19 mouse cellular contexts compared by ENCODE assay signal in genomic region chr3:131359011-131359410, GRCm38 (mm10). TPM values are rescaled to one million over a fixed set of nuclear protein-coding genes. Genes with fewer than 3 reads are reported as not detected.
"Had no signal": no experiment of that assay in that cellular context is flagged by ENCODE, and none has a peak within 500 bp of the region (broad histone marks: within the 10 kb centered on the region; RNA-seq: fewer than 3 reads in every experiment).

No protein-coding gene starts in this region.

- H3K4me1 ChIP-seq: megakaryocyte, embryonic 14.5 days; midbrain, embryonic 13.5 days; midbrain, embryonic 15.5 days; neural tube, embryonic 12.5 days; stomach, embryonic 15.5 days had no signal

- H3K27ac ChIP-seq: lung, embryonic 15.5 days; macrophage; midbrain, embryonic 13.5 days; midbrain, embryonic 15.5 days; neural tube, embryonic 12.5 days; stomach, embryonic 15.5 days; stomach, postnatal 0 days had no signal

- H3K4me3 ChIP-seq: lung, embryonic 15.5 days; megakaryocyte, embryonic 14.5 days; midbrain, embryonic 13.5 days; midbrain, embryonic 15.5 days; neural tube, embryonic 12.5 days; stomach, embryonic 15.5 days had no signal

- DNase-seq: lung, adult 2 months; lung, postnatal 14 days; lung, postnatal 36 days; right cerebral cortex, postnatal 14 days; thymus, adult 2 months; thymus, postnatal 25 days; thymus, postnatal 4 days had no signal

- H3K9me3 ChIP-seq: lung, embryonic 15.5 days; megakaryocyte, embryonic 14.5 days; midbrain, embryonic 13.5 days; midbrain, embryonic 15.5 days; neural tube, embryonic 12.5 days; stomach, embryonic 15.5 days had no signal

- ATAC-seq: lung, postnatal 0 days; midbrain, embryonic 13.5 days; midbrain, embryonic 15.5 days had no signal

- H3K36me3 ChIP-seq: lung, embryonic 15.5 days; midbrain, embryonic 13.5 days; midbrain, embryonic 15.5 days; neural tube, embryonic 12.5 days; stomach, embryonic 15.5 days had no signal

- H3K27me3 ChIP-seq: lung, embryonic 15.5 days; megakaryocyte, embryonic 14.5 days; midbrain, embryonic 13.5 days; midbrain, embryonic 15.5 days; neural tube, embryonic 12.5 days; stomach, embryonic 15.5 days had no signal

- H3K9ac ChIP-seq: lung, embryonic 15.5 days; midbrain, embryonic 13.5 days; midbrain, embryonic 15.5 days; neural tube, embryonic 12.5 days; stomach, embryonic 15.5 days had no signal

- H3K4me2 ChIP-seq: lung, embryonic 15.5 days; midbrain, embryonic 11.5 days; midbrain, embryonic 13.5 days; midbrain, embryonic 15.5 days; neural tube, embryonic 12.5 days; stomach, embryonic 15.5 days had no signal

RNA-seq across cellular contexts. Expression of gene Cyp2u1, which starts 56.0 kb away (rescaled TPM):
- total RNA-seq: monocyte, adult 5-6 weeks; neutrophil, adult 5-6 weeks had no signal
